Comparison of ENCODE assay signal across 28 mouse cellular contexts in the genomic region with DNA sequence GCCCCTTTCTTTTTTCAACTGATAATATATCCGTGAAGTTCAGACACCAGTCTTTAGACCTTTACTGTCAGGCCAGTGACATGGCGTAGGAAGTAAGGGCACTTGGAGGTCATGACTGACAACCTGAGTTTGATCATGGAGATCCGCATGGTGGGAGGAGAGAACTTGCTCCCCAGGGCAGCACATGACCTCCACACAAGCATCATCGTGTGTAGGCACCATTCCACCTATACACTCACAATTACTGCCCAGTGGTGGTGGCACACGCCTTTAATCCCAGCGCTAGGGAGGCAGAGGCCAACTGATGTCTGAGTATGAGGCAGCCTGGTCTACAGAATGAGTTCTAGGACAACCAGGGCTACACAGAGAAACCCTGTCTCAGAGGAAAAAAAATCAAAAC.
"Had no signal": no experiment of that assay in that cellular context is flagged by ENCODE, and none has a peak within 500 bp of the region (broad histone marks: within the 10 kb centered on the region; RNA-seq: fewer than 3 reads in every experiment).

No protein-coding gene starts in this region.

- DNase-seq: cerebellum, adult 2 months; cerebellum, adult 8-10 months; cerebellum, adult 9-10 months; cerebellum, adult 9-11 months; cerebellum, postnatal 10 days; cerebellum, postnatal 14 days; cerebellum, postnatal 25 days; cerebellum, postnatal 36 days; embryo, embryonic 11 days; forebrain, postnatal 0 days; gastrocnemius, adult 2 months; gastrocnemius, postnatal 10 days; gastrocnemius, postnatal 14 days; gastrocnemius, postnatal 25 days; gastrocnemius, postnatal 36 days; heart, adult 18-20 months; heart, adult 2 months had no signal

- H3K27ac ChIP-seq: embryonic facial prominence, embryonic 10.5 days; embryonic facial prominence, embryonic 12.5 days; embryonic facial prominence, embryonic 13.5 days; embryonic facial prominence, embryonic 15.5 days; forebrain, embryonic 10.5 days; forebrain, embryonic 12.5 days; forebrain, embryonic 13.5 days; forebrain, embryonic 15.5 days; gastrocnemius, adult 2 months; heart, adult 2 months had no signal

- H3K4me3 ChIP-seq: embryonic facial prominence, embryonic 10.5 days; embryonic facial prominence, embryonic 12.5 days; embryonic facial prominence, embryonic 13.5 days; embryonic facial prominence, embryonic 15.5 days; erythroblast, embryonic 14.5 days; forebrain, embryonic 10.5 days; forebrain, embryonic 12.5 days; forebrain, embryonic 13.5 days; forebrain, embryonic 15.5 days; gastrocnemius, adult 2 months; heart, adult 2 months had no signal

- H3K9ac ChIP-seq: embryonic facial prominence, embryonic 12.5 days; embryonic facial prominence, embryonic 13.5 days; embryonic facial prominence, embryonic 15.5 days; forebrain, embryonic 12.5 days; forebrain, embryonic 13.5 days; forebrain, embryonic 15.5 days; forebrain, postnatal 0 days had no signal

- H3K9me3 ChIP-seq: embryonic facial prominence, embryonic 10.5 days; embryonic facial prominence, embryonic 12.5 days; embryonic facial prominence, embryonic 13.5 days; embryonic facial prominence, embryonic 15.5 days; forebrain, embryonic 10.5 days; forebrain, embryonic 12.5 days; forebrain, embryonic 13.5 days; forebrain, embryonic 15.5 days had no signal

- H3K27me3 ChIP-seq: embryonic facial prominence, embryonic 12.5 days; embryonic facial prominence, embryonic 13.5 days; embryonic facial prominence, embryonic 15.5 days; forebrain, embryonic 12.5 days; forebrain, embryonic 13.5 days; forebrain, embryonic 15.5 days had no signal

- ATAC-seq: forebrain, embryonic 13.5 days; forebrain, embryonic 14.5 days; forebrain, embryonic 15.5 days; forebrain, embryonic 16.5 days; forebrain, postnatal 0 days had no signal

- H3K4me2 ChIP-seq: embryonic facial prominence, embryonic 12.5 days; embryonic facial prominence, embryonic 13.5 days; embryonic facial prominence, embryonic 15.5 days; forebrain, embryonic 12.5 days; forebrain, embryonic 13.5 days; forebrain, embryonic 15.5 days had no signal
